Mouse (Mus musculus) adrenal gland, adult 2 months (tissue): ENCODE data around the gene Gm49322. TPM values are rescaled to one million over a fixed set of nuclear protein-coding genes. Genes with fewer than 3 reads are reported as not detected.

ENCODE experiments used
- DNase-seq: peaks from one replicate; pipeline ENCODE4 v3.0.0; 2021
- microRNA-seq, 2 experiments: library from miRNA; unstranded; fragments of <30 nt; microRNA quantifications; one replicate each; pipeline ENCODE4 v1.2.0; 2021
- polyA plus RNA-seq: library from polyadenylated mRNA; depleted of rRNA; stranded (reverse); fragments of >200 nt; gene quantifications from 2 replicates; pipeline ENCODE4 v1.2.3, GENCODE M21; 2012; rRNA removed
- total RNA-seq, 2 experiments: library from RNA; stranded (reverse); gene quantifications; 2 replicates each; pipeline ENCODE4 v1.2.3; 2021

Gene Gm49322
- total and polyA plus RNA-seq, 3 experiments, result 1.3 to 2.2 (median 1.4) TPM

GRCm38 (mm10) chr10:80655406-80656129 lies 49.7 kb downstream of the Gm49322 start:
- DNase-seq, result no peak

DNA sequence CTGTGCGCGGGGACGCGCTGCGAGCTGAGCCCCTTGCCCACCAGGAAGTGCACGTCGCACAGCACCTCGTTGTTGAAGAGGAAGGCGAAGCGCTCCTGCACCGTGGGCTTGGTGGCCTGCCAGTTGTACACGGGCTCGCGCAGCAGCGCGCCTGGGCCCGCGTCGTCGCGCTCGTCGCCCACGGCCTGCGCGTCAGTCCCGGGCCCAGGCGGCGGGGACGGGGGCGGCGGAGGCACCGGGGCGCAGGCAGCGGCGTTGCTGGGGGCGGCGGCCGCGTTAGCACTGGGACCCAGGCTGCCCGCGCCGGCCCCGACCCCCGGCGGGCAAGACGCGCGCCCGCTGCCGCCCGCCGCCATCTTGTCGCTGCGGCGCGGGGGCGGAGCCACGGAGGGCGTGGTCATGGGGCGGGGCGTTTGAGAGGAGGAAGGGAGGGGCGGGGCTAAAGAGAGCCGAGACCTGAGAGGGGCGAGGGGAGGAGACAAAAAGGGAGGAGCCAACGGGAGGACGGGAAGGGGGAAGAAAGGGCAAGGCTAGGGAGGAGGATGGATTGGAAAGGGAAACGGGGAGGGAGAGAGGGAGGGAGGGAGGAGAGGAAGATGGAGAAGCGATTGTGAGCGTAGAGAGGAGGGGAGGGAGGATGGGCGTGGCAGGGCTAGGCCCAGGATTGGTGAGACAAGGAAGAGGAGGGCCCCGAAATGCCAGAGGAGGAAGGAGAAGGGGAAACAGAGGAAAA lies 50.5 kb downstream of the Gm49322 start:
- DNase-seq, result peak; percentile 97

- DNase-seq, result no peak
Observed at GRCm38 (mm10) chr10:80656863-80657623, 51.2 kb downstream of the Gm49322 start, which contains the start of gene Btbd2. Btbd2 (minus strand) TSS chr10:80657071.

- no peak for DNase-seq
Observed at GRCm38 (mm10) chr10:80658194-80658840, 52.5 kb downstream of the Gm49322 start.

DNA sequence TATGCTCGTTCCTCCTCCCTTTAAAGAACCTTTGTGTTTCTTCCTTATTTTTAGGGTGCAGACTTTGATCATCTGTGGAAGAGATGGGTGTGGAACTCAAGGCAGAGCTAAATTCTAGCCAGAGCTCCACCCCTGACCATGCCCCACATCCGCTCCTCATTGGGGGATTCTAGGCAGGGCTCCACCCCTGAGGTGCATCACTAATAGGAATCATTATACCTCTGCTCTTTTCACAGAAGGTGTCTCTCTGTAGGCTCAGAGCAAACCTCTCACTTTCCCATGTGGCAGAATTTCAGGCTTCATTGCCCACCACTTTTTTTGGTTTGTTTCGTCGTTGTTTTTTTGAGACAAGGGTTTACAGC lies 53.0 kb downstream of the Gm49322 start:
- no peak for DNase-seq

DNA sequence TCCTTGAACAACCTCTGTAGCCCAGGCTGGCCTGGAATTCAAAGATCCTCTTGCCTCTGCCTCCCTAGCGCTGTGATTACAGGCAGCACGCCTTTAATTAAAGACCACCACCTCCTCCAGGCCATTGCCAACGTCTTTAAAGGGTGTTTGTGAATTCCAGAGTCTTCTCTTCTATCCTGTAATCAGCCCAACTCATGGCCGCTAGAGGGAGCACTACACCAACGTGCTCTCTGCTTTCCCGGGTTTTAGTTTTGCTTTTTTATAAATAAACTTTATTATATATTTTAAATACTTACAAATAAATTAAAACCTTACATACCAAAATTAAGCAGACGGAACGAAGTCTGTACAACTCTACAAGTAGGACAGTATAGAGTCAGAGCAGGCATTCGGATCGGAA lies 53.4 kb downstream of the Gm49322 start:
- peak; percentile 71 for DNase-seq

DNA sequence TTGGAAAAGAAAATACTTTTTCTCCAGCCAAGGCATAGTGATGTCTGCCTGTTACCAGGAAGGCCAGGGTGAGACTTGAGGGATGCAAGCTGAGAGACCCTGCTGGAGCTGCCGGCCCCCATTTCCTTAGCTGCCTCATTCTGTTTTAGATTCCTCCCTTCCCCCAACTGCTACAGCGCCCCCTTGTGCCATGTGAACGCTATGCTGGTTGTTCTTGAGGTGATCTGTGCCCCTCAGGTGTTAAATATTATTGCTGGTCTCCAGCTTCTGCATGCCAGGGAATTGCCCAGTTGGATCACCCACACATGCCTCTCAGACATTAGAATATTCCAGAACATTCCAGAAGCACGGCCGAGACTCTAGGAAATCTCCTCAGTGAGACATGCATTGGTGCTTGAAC lies 55.3 kb downstream of the Gm49322 start:
- DNase-seq, result no peak

- DNase-seq, result no peak
Observed at GRCm38 (mm10) chr10:80663485-80664196, 57.8 kb downstream of the Gm49322 start.

DNA sequence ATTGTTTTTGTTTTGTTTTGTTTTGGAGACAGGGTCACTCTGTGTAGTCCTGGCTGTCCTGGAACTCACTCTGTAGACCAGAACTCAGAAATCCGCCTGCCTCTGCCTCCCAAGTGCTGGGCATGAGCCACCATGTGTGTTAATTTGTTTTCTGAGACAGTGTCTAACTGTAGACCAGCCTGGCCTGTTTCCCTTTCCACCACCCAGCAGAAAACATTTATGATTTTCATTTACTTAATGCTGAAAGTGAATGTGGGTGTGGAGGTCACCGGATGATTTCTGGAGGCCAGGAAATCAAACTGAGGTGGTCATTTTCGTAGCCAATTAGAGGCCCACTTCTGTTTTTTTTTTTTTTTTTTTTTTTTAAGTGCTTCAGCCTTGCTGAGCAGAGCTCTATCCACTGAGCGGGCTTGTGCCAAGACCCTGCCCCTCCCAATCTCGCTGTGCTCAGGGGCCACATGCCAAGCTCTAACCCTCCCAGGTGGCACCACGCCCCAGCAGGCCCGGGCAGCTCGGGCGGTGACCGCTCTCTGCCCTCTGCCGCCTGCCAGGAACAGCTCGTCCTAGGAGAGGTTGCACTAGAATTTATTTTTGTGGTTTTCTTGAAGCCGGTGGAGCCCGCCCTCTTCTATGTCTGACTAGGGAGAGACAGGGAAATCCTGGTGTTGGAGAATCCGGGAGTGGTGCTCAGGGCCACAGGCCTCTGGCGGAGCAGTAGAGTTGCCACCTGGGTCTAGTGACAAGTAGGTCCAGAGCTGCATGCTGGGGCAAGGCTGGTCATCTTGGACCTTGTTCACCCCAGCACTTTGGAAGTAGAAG lies 58.6 kb downstream of the Gm49322 start:
- peak; percentile 91 for DNase-seq

DNA sequence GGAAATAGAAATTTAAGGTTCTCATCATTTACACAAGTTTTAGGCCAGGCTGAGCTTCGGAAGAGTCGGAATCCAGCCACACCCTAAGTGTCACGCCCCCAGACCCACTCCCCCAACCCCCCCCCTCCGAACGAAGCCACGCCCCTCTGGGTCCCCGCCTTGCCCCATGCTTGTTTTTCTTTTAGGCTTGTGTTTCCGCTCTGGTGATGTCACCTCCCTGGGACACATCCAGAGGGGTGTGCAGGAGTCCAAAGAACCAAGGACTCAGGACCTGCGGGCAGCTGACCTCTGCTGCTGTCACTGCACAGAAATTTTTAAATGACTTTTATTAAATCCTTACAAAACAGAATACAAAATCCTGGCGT lies 59.2 kb downstream of the Gm49322 start:
- peak; percentile 90 for DNase-seq

Small RNA genes lying within 50 kb of the gene (microRNA-seq; reads per million reads assigned to microRNA genes)
- gene Mir6912, result 1.5 to 3.3 reads per million in 2 experiments

Other genes with a start within 250 kb of the Gm49322 start
- gene Plk5, start 249.6 kb upstream of the Gm49322 start, total RNA-seq, result under 1 TPM; 0.14 to 0.45 TPM
- gene Plk5, start 249.6 kb upstream of the Gm49322 start, polyA plus RNA-seq, result 1.5 and 2.6 TPM in 2 replicates
- 10 to 100 TPM; 19.2 to 19.5 TPM for gene Mex3d, start 218.4 kb upstream of the Gm49322 start, total RNA-seq
- gene Mex3d, start 218.4 kb upstream of the Gm49322 start, polyA plus RNA-seq, result 60.7 and 61.5 TPM in 2 replicates
- 100 to 1,000 TPM; 125 to 146 TPM for gene Mbd3, start 206.5 kb upstream of the Gm49322 start, total RNA-seq
- gene Mbd3, start 206.5 kb upstream of the Gm49322 start, polyA plus RNA-seq, result 158 and 165 TPM in 2 replicates
- 1,000 to 10,000 TPM in 1 of 2 experiments, 100 to 1,000 TPM in 1; 714 to 1,027 TPM for gene Uqcr11, start 199.2 kb upstream of the Gm49322 start, total RNA-seq
- 2,955 and 2,958 TPM in 2 replicates for gene Uqcr11, start 199.2 kb upstream of the Gm49322 start, polyA plus RNA-seq
- 10 to 100 TPM; 46.6 to 55.4 TPM for gene Tcf3, start 172.4 kb upstream of the Gm49322 start, total RNA-seq
- gene Tcf3, start 172.4 kb upstream of the Gm49322 start, polyA plus RNA-seq, result 148 and 152 TPM in 2 replicates
- gene Onecut3, start 111.2 kb upstream of the Gm49322 start, total RNA-seq, result not detected
- not detected in 2 replicates for gene Onecut3, start 111.2 kb upstream of the Gm49322 start, polyA plus RNA-seq
- 1 to 10 TPM in 1 of 2 experiments, under 1 TPM in 1; 0.52 to 1.1 TPM for gene Atp8b3, start 66.9 kb upstream of the Gm49322 start, total RNA-seq
- gene Atp8b3, start 66.9 kb upstream of the Gm49322 start, polyA plus RNA-seq, result 0.16 and 0.21 TPM in 2 replicates
- gene Rexo1, start 44.5 kb upstream of the Gm49322 start, total RNA-seq, result 10 to 100 TPM; 37.1 to 41.8 TPM
- 88.8 and 105 TPM in 2 replicates for gene Rexo1, start 44.5 kb upstream of the Gm49322 start, polyA plus RNA-seq
- gene Klf16, start 28.7 kb upstream of the Gm49322 start, total RNA-seq, result 10 to 100 TPM in 1 of 2 experiments, 1 to 10 TPM in 1; 9.6 to 10.6 TPM
- 39.5 and 48.0 TPM in 2 replicates for gene Klf16, start 28.7 kb upstream of the Gm49322 start, polyA plus RNA-seq
- 100 to 1,000 TPM in 1 of 2 experiments, 10 to 100 TPM in 1; 86.5 to 104 TPM for gene Abhd17a, start 15.7 kb upstream of the Gm49322 start, total RNA-seq
- 613 and 625 TPM in 2 replicates for gene Abhd17a, start 15.7 kb upstream of the Gm49322 start, polyA plus RNA-seq
- 10 to 100 TPM; 55.9 to 68.7 TPM for gene Scamp4, start 3.1 kb upstream of the Gm49322 start, total RNA-seq
- 161 and 190 TPM in 2 replicates for gene Scamp4, start 3.1 kb upstream of the Gm49322 start, polyA plus RNA-seq
- gene Adat3, start 3.1 kb upstream of the Gm49322 start, total RNA-seq, result 1 to 10 TPM; 2.0 to 4.0 TPM
- 31.5 and 33.0 TPM in 2 replicates for gene Adat3, start 3.1 kb upstream of the Gm49322 start, polyA plus RNA-seq
- gene Csnk1g2, start 16.8 kb downstream of the Gm49322 start, total RNA-seq, result 100 to 1,000 TPM; 110 to 133 TPM
- 241 and 255 TPM in 2 replicates for gene Csnk1g2, start 16.8 kb downstream of the Gm49322 start, polyA plus RNA-seq
- gene Btbd2, start 51.0 kb downstream of the Gm49322 start, total RNA-seq, result 10 to 100 TPM; 54.1 to 73.9 TPM
- gene Btbd2, start 51.0 kb downstream of the Gm49322 start, polyA plus RNA-seq, result 165 and 166 TPM in 2 replicates
- gene Mknk2, start 72.1 kb downstream of the Gm49322 start, total RNA-seq, result 100 to 1,000 TPM; 185 to 189 TPM
- gene Mknk2, start 72.1 kb downstream of the Gm49322 start, polyA plus RNA-seq, result 427 and 546 TPM in 2 replicates
- 10 to 100 TPM; 18.0 to 19.4 TPM for gene Mob3a, start 96.0 kb downstream of the Gm49322 start, total RNA-seq
- gene Mob3a, start 96.0 kb downstream of the Gm49322 start, polyA plus RNA-seq, result 22.5 and 27.1 TPM in 2 replicates
- gene Izumo4, start 96.2 kb downstream of the Gm49322 start, total RNA-seq, result 10 to 100 TPM; 13.2 to 21.2 TPM
- 73.3 and 74.3 TPM in 2 replicates for gene Izumo4, start 96.2 kb downstream of the Gm49322 start, polyA plus RNA-seq
- 100 to 1,000 TPM in 1 of 2 experiments, 10 to 100 TPM in 1; 85.6 to 104 TPM for gene Ap3d1, start 136.2 kb downstream of the Gm49322 start, total RNA-seq
- gene Ap3d1, start 136.2 kb downstream of the Gm49322 start, polyA plus RNA-seq, result 98.1 and 131 TPM in 2 replicates
- 10 to 100 TPM; 31.7 to 80.6 TPM for gene Dot1l, start 149.2 kb downstream of the Gm49322 start, total RNA-seq
- 109 and 170 TPM in 2 replicates for gene Dot1l, start 149.2 kb downstream of the Gm49322 start, polyA plus RNA-seq
- 10 to 100 TPM; 53.6 to 58.7 TPM for gene Sf3a2, start 192.2 kb downstream of the Gm49322 start, total RNA-seq
- 103 and 104 TPM in 2 replicates for gene Sf3a2, start 192.2 kb downstream of the Gm49322 start, polyA plus RNA-seq
- 10 to 100 TPM; 72.2 to 83.6 TPM for gene Plekhj1, start 192.6 kb downstream of the Gm49322 start, total RNA-seq
- 81.1 and 102 TPM in 2 replicates for gene Plekhj1, start 192.6 kb downstream of the Gm49322 start, polyA plus RNA-seq
- under 1 TPM; 0.73 to 0.95 TPM for gene Amh, start 199.2 kb downstream of the Gm49322 start, total RNA-seq
- 1.7 and 2.1 TPM in 2 replicates for gene Amh, start 199.2 kb downstream of the Gm49322 start, polyA plus RNA-seq
- gene Jsrp1, start 207.5 kb downstream of the Gm49322 start, total RNA-seq, result 10 to 100 TPM in 1 of 2 experiments, 1 to 10 TPM in 1; 2.3 to 18.5 TPM
- gene Jsrp1, start 207.5 kb downstream of the Gm49322 start, polyA plus RNA-seq, result 4.2 and 4.9 TPM in 2 replicates
- gene Oaz1, start 220.6 kb downstream of the Gm49322 start, total RNA-seq, result 100 to 1,000 TPM; 780 to 923 TPM
- gene Oaz1, start 220.6 kb downstream of the Gm49322 start, polyA plus RNA-seq, result 1,168 and 1,414 TPM in 2 replicates
- gene Lingo3, start 238.0 kb downstream of the Gm49322 start, total RNA-seq, result 10 to 100 TPM in 1 of 2 experiments, 1 to 10 TPM in 1; 8.5 to 16.7 TPM
- gene Lingo3, start 238.0 kb downstream of the Gm49322 start, polyA plus RNA-seq, result 13.8 and 18.7 TPM in 2 replicates
- gene Lsm7, start 249.2 kb downstream of the Gm49322 start, total RNA-seq, result 10 to 100 TPM; 22.3 to 36.2 TPM
- gene Lsm7, start 249.2 kb downstream of the Gm49322 start, polyA plus RNA-seq, result 91.9 and 107 TPM in 2 replicates
- 10 to 100 TPM; 28.5 to 35.2 TPM for gene Sppl2b, start 249.3 kb downstream of the Gm49322 start, total RNA-seq
- gene Sppl2b, start 249.3 kb downstream of the Gm49322 start, polyA plus RNA-seq, result 114 and 116 TPM in 2 replicates